Mouse (Mus musculus): ENCODE results near the gene Dysf.
A peak's percentile ranks its signal among the peaks of the same experiment; 100 is the strongest.
"Not testable (repeated sequence)": the region's sequence is repeated elsewhere in the genome, so short reads cannot be mapped to it uniquely, and the experiment has no call there.

Gene Dysf

GRCm38 (mm10) chr6:84008363-84009171 lies at the start of gene Dysf:
Dysf (plus strand) TSS chr6:84008590.
- peak; percentile 43 to 52 for DNase-seq

GRCm38 (mm10) chr6:83987642-83988041 lies 20.7 kb upstream of the Dysf start:
- no peak for DNase-seq

GRCm38 (mm10) chr6:84002716-84003115 lies 5.7 kb upstream of the Dysf start:
- no peak for DNase-seq

GRCm38 (mm10) chr6:84004295-84004694 lies 4.1 kb upstream of the Dysf start:
- no peak for DNase-seq

- no peak for DNase-seq
Observed at GRCm38 (mm10) chr6:84009172-84009872, 932 bp downstream of the Dysf start.

- DNase-seq: no peak
Observed at GRCm38 (mm10) chr6:84009915-84010302, 1.5 kb downstream of the Dysf start.

- DNase-seq: peak; percentile 42 to 51
Observed at GRCm38 (mm10) chr6:84010303-84011225, 2.2 kb downstream of the Dysf start.

- peak; percentile 16 to 27 for DNase-seq
Observed at GRCm38 (mm10) chr6:84014961-84015683, 6.7 kb downstream of the Dysf start.

- DNase-seq: no peak
Observed at GRCm38 (mm10) chr6:84016851-84017250, 8.5 kb downstream of the Dysf start.

- DNase-seq: no peak
Observed at GRCm38 (mm10) chr6:84017392-84017791, 9.0 kb downstream of the Dysf start.

GRCm38 (mm10) chr6:84018906-84019550 lies 10.6 kb downstream of the Dysf start:
- peak; percentile 46 to 54 for DNase-seq

- DNase-seq: no peak
Observed at GRCm38 (mm10) chr6:84020002-84020401, 11.6 kb downstream of the Dysf start.

GRCm38 (mm10) chr6:84021990-84022389 lies 13.6 kb downstream of the Dysf start:
- no peak for DNase-seq

- DNase-seq: no peak
Observed at GRCm38 (mm10) chr6:84025636-84026035, 17.2 kb downstream of the Dysf start.

- DNase-seq: no peak
Observed at GRCm38 (mm10) chr6:84028791-84029190, 20.4 kb downstream of the Dysf start.

GRCm38 (mm10) chr6:84029775-84030174 lies 21.4 kb downstream of the Dysf start:
- no peak for DNase-seq

GRCm38 (mm10) chr6:84032516-84032915 lies 24.1 kb downstream of the Dysf start:
- not testable (repeated sequence) for DNase-seq

GRCm38 (mm10) chr6:84043251-84043940 lies 35.0 kb downstream of the Dysf start:
- no peak for DNase-seq

GRCm38 (mm10) chr6:84044679-84045078 lies 36.3 kb downstream of the Dysf start:
- no peak for DNase-seq

- DNase-seq: no peak
Observed at GRCm38 (mm10) chr6:84048856-84049255, 40.5 kb downstream of the Dysf start.

- no peak for DNase-seq
Observed at GRCm38 (mm10) chr6:84050238-84050637, 41.8 kb downstream of the Dysf start.
